Mouse (Mus musculus) bone marrow macrophage, adult 2 months (primary cell): ENCODE results near the gene Dio1. TPM values are rescaled to one million over a fixed set of nuclear protein-coding genes. Genes with fewer than 3 reads are reported as not detected.

Experiments
- H3K27ac ChIP-seq: 2 replicates; pipeline ENCODE4 v1.5.1; 2012; ENCODE audit warnings: low read depth, low read length; ENCODE audit not compliant: insufficient read depth
- H3K4me1 ChIP-seq: 2 replicates; pipeline ENCODE4 v1.6.1; 2012; ENCODE audit warnings: low read length; ENCODE audit not compliant: control insufficient read depth, insufficient read depth
- H3K4me3 ChIP-seq: 2 replicates; pipeline ENCODE4 v1.5.1; 2012; ENCODE audit warnings: mild to moderate bottlenecking, low read length, moderate library complexity; ENCODE audit not compliant: insufficient read depth
- CTCF ChIP-seq: IDR thresholded peaks from 2 replicates; pipeline ENCODE4 v1.5.1; 2012; ENCODE audit warnings: low read depth, mild to moderate bottlenecking, low read length, moderate library complexity
- POLR2A ChIP-seq: IDR thresholded peaks from 2 replicates; pipeline ENCODE4 v1.6.1; 2012; ENCODE audit warnings: mild to moderate bottlenecking, low read depth, low read length, borderline replicate concordance
- polyA plus RNA-seq: library from polyadenylated mRNA; stranded (reverse); fragments of >200 nt; gene quantifications from 2 replicates; pipeline ENCODE4 v1.2.4, GENCODE M21; 2012; ENCODE audit not compliant: missing spikeins, insufficient read depth, insufficient read length

The Dio1 gene
- polyA plus RNA-seq, 1 experiment, result not detected

DNA sequence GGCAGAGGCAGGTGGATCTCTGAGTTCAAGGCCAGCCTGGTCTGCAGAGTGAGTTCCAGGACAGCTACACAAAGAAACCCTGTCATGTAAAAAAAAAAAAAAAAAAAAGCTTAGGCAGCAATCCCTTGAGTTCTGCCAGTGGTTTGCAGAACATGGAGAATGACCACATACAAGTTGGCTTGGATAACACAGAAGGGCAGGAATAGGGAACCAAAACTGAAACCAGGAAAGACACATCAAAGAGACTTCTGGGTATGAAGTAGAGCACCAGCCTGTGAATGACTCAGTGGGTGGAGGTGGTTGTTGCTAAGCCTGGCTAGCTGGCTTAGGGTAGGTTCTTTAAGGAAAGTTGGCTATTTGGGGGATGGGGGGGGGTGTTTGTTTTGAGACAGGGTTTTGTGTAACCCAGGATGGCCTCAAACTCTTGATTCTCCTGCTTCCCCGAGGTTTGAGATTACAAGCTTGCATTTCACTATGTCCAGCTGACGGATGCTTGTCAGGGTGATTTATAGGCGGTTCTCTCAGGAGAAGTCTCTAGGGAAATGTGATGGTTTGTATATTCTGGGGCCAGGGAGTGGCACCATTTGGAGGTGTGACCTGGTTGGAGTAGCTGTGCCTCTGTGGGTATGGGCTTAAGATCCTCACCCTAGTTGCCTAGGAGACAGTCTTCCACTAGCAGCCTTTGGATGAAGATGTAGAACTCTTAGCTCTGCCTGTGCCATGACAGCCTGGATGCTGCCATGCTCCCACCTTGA, 21.3 kb downstream of the Dio1 start:
- Histone ChIP-seq H3K4me1 (peaks cover 16% of the 10 kb centered on the region), H3K27ac (peak overlapping the region; percentile 58), H3K4me3 (no peak overlapping the region)
- no peak for TF ChIP-seq POLR2A
- TF ChIP-seq CTCF, result no peak

DNA sequence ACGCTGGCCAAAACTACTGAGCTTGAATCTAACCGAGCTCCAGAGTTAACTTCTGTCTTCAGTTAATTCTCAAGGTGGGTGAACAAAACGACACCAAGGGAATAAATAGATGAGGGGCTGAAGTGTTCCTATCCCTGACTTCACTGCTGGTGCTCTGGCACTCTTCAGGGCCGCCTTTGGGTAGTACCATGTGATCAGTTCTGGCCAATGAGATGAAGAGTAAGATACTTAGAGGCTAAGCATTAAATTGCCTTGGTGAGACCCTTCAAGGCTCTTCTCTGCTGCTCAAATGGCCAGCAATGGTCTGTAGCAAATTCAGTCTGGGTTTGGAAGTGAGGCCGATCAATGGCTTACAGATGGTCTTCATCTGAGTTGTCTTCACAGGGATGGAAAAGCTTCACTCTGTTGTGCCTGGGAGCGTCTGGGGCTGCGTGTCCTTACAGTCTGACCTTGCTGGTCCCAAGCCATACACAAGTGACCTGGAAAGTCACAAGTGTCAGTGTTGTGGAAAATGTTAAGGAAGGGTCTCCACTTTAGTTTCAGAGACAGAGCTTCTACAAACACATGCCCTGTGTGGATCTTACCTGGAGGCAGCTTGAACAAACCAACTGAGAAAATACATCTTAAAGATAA, 26.0 kb downstream of the Dio1 start:
- H3K27ac ChIP-seq, result no peak overlapping the region
- TF ChIP-seq POLR2A, result no peak
- no peak for TF ChIP-seq CTCF
- no peak overlapping the region for H3K4me3 ChIP-seq
- peaks cover 20% of the 10 kb centered on the region for H3K4me1 ChIP-seq

DNA sequence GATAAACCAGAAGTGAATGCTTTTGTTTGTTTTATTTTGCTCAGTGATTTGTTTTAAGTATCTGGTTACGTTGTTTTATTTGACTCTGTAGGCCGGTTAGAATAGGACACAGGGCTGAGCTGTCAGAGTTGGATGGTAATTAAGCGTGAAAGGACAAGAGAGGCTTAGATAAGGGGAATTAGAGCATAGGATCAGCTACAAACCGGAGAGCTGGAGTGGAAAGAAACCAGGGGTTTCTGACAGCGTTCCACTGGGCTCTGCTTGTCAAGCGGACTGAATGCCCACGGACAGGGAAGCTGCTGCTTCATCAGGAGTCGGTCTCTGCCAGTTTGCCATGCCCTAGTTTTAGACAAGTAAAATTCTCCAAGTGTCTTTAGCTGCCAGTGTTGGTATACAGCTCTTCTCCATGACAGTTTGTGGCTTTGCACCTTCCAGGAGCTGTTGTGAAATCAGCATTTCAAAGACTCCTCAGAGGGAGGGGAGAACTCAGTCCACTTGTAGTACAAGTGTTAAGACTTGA, 28.7 kb downstream of the Dio1 start:
- H3K27ac ChIP-seq, result no peak overlapping the region
- TF ChIP-seq POLR2A, result no peak
- H3K4me3 ChIP-seq, result no peak overlapping the region
- peaks cover 7% of the 10 kb centered on the region for H3K4me1 ChIP-seq

DNA sequence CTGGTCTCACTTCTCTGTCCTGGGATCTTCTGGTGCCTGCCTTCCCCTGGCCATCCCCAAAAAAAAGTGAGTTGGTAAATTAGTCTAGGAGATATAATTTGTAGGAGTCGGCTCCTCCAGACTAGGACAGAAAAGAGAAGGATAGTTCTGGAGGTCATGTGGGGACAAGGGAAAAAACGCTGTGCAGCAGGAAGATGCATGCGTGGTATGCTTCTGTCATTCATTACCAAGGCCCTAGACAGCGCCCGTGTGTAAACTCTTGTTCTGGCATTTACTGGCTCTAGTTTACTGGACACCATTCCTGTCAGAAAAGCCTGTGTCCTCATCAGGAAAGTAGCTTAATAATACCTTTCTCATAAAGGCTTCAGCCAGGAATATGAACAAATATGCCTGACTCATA, 32.5 kb downstream of the Dio1 start:
- TF ChIP-seq CTCF (no peak), POLR2A (no peak)
- Histone ChIP-seq H3K4me1 (peaks cover 7% of the 10 kb centered on the region), H3K4me3 (no peak overlapping the region), H3K27ac (no peak overlapping the region)

DNA sequence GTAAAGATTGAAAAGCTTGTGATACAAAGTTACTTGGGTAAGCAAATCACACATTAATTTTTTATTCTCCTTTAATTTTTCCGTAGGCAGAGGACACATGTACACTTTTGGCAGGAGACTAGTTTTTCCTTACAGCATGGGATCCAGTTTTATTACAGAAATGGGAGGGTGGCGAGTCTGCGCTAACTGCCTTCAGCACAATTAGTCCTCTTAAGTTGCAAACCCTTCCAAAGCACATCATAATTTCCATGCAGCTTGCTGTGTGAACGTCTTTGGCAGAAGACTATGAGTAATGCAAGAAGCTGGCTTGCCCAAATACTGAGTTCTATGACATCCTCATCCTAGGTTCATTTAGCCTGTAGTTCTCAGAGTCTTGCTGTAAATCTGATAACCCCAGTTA, 33.3 kb downstream of the Dio1 start:
- TF ChIP-seq CTCF, result no peak
- TF ChIP-seq POLR2A, result no peak
- no peak overlapping the region for H3K4me3 ChIP-seq
- H3K4me1 ChIP-seq, result peaks cover 7% of the 10 kb centered on the region
- no peak overlapping the region for H3K27ac ChIP-seq

DNA sequence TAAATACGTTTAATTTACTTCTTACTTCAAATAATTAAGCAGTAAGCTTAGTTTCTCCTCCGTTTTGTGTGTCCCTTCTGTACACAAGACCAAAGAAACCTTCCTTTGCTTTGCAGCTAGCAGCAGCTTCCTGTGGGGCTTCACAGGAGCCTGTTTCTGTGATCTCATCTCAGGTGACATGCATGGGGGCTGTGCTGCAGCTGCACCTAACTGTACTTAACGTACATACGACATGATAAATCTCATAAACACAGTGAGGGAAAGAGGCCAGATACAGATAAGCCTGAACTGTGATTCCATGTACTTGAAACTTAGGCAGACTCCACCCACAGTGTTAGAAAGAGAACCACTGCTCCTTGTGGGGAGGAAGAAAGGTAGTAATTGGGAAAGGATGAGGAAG, 47.0 kb downstream of the Dio1 start:
- Histone ChIP-seq H3K4me1 (no peaks in the 10 kb centered on the region), H3K27ac (no peak overlapping the region), H3K4me3 (no peak overlapping the region)
- no peak for TF ChIP-seq CTCF
- no peak for TF ChIP-seq POLR2A

DNA sequence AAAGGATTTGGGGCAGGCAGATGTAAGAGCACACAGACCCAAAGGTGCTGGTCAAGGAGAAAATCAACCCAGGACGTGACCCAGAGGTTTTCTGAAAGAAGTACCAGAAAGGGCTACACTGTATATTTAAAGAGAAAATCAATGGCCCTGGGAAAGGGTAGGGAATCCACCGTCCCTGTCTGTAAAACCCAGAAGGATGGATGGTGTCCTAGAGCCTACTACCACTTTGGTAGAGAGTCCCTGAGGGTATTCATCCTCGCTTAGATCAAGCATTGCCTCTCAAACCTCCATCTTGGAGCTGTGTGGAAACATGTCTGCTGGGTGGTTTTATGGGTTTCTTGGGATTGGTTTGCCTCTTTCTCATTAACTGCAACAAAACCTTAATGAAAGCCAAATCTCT, 52.6 kb downstream of the Dio1 start:
- Histone ChIP-seq H3K4me1 (peaks cover 11% of the 10 kb centered on the region), H3K27ac (no peak overlapping the region), H3K4me3 (peak overlapping the region; percentile 87)
- no peak for TF ChIP-seq POLR2A
- TF ChIP-seq CTCF, result no peak

DNA sequence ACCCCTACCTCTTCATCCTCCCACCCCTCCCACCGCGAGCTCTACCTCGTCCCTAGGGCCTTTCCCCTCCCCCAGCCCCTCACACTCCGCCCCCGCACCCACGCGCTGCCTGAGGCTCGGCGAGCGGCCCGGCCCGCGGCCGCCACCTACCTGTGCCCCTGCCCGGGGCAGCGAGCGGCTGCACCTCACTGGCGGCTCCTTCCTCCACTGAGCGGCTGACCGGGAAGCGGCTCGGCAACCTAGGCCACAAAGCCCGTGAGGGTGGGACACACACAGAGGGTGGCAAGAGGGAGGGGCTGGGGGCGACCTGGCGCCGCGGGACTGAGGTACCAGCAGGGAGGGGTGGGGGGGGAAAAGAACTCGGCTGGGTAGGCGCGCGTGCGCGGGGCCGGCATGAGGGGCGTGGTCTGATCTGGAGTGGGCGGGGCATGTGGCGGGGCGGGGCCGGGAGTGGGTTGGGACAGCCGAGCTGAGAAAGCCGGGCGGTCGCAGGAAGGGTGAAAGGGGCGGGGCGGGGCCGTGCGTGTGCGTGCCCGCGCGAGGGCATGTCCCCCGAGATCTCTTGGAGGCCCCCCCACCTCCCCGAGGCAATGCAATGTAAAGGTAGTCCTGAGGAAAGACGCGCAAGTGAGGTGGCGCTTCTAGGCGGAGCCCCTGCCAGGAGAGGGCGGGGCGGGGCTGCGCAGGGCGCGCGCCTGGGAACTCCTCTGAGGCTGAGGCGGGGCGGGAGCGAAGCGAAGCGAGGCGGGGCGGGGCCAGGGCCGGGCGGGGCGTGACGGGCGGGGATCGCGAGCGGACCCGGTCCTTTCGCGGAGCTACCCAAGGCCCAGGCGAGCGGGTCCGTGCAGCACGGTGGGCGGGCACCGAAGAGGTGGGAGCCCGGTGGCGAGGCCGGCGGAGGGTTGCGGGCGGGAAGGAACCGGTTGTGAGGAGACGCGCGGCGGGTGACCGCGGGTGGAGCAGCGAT, 53.6 kb downstream of the Dio1 start, which contains the start of the genes Lrrc42 and Hspb11:
Lrrc42 (minus strand) TSS at position 408 of the 967 bp plus-strand sequence.
Hspb11 (plus strand) TSS at position 469 of the 967 bp plus-strand sequence.
- Histone ChIP-seq H3K27ac (peak within 1 kb of the TSS; percentile 68; the same call in 1 of the 2 replicates), H3K4me1 (peaks cover 11% of the 10 kb centered on the region), H3K4me3 (peak within 1 kb of the TSS; percentile 90)
- no peak for TF ChIP-seq POLR2A
- no peak for TF ChIP-seq CTCF

DNA sequence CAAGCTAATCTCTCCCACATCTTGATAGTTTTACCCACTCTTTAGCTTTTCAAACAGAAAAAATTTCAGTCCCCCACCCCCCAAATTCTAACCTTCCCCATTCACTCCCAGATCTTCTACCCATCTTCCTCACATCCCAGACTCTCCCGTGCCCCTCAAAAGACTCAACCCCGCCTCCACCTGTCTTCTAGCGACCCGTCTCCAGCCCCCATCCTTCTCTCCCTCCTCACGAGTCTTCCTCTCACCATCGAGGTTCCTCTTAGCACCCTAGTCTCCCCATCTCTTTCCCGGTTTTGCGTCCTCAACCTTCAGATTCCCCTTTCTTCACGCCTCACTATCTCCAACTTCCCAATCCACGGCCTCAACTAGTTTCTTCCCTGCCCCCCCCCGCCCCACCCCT, 54.4 kb downstream of the Dio1 start:
- Histone ChIP-seq H3K4me3 (peak overlapping the region; percentile 90), H3K27ac (no peak overlapping the region), H3K4me1 (peaks cover 11% of the 10 kb centered on the region)
- no peak for TF ChIP-seq POLR2A
- no peak for TF ChIP-seq CTCF
